ENCODE assay signal across 27 mouse cellular contexts in genomic region chr4:155854991-155855390, GRCm38 (mm10). TPM values are rescaled to one million over a fixed set of nuclear protein-coding genes. Genes with fewer than 3 reads are reported as not detected.
A peak's percentile ranks its signal among the peaks of the same experiment; 100 is the strongest.
DNase-seq lines count a peak whose midpoint lies in the region; ATAC-seq and TF ChIP-seq lines count a peak whose summit lies in the region.
"Had no signal": no experiment of that assay in that cellular context is flagged by ENCODE, and none has a peak within 500 bp of the region (broad histone marks: within the 10 kb centered on the region; RNA-seq: fewer than 3 reads in every experiment).

No protein-coding gene starts in this region.

- no peak overlapping the region for H3K4me3 ChIP-seq in hindbrain, embryonic 14.5 days (replicated peaks; ENCODE audit: low read length)
- H3K4me3 ChIP-seq in hindbrain, embryonic 12.5 days = no peak overlapping the region
- no peak overlapping the region for H3K4me3 ChIP-seq in lung, adult 2 months (replicated peaks; ENCODE audit: extremely low read depth, low read depth, low read length)
- H3K4me3 ChIP-seq: embryonic facial prominence, embryonic 12.5 days; embryonic facial prominence, embryonic 15.5 days; forebrain, embryonic 12.5 days; heart, embryonic 12.5 days; heart, embryonic 15.5 days; hindbrain, embryonic 10.5 days; hindbrain, embryonic 15.5 days; intestine, embryonic 15.5 days had no signal

- no peak for TF ChIP-seq CTCF in lung, adult 2 months (IDR thresholded peaks at IDR 0.05; ENCODE audit: insufficient read depth, low read length)

- H3K4me2 ChIP-seq in hindbrain, embryonic 14.5 days (replicated peaks) = no peak overlapping the region
- no peak overlapping the region for H3K4me2 ChIP-seq in hindbrain, embryonic 12.5 days (replicated peaks)
- H3K4me2 ChIP-seq: embryonic facial prominence, embryonic 12.5 days; embryonic facial prominence, embryonic 15.5 days; forebrain, embryonic 12.5 days; heart, embryonic 12.5 days; heart, embryonic 15.5 days; hindbrain, embryonic 15.5 days; intestine, embryonic 15.5 days had no signal

- H3K36me3 ChIP-seq in hindbrain, embryonic 14.5 days (replicated peaks; ENCODE audit: control insufficient read depth, insufficient read depth) = peaks cover 59% of the 10 kb centered on the region
- peaks cover 55% of the 10 kb centered on the region for H3K36me3 ChIP-seq in hindbrain, embryonic 12.5 days

- DNase-seq in cerebellum, postnatal 25 days = peak; percentile 8 to 20
- no peak for DNase-seq in cerebellum, adult 11-12 months
- no peak for DNase-seq in hindbrain, embryonic 14.5 days (ENCODE audit: low spot score)
- DNase-seq in lung, adult 2 months = no peak
- DNase-seq in lung, postnatal 36 days = no peak
- peak; percentile 18 for DNase-seq in urinary bladder, adult 2 months (ENCODE audit: low spot score)
- DNase-seq in urinary bladder, postnatal 10 days (ENCODE audit: low spot score) = no peak
- DNase-seq: adrenal gland, postnatal 10 days; adrenal gland, postnatal 36 days; B cell, adult 2 months; cerebellum, postnatal 14 days; gastrocnemius, postnatal 14 days; heart, adult 18-20 months; heart, postnatal 10 days; heart, postnatal 36 days had no signal

- H3K9ac ChIP-seq in hindbrain, embryonic 14.5 days = no peak overlapping the region
- no peak overlapping the region for H3K9ac ChIP-seq in hindbrain, embryonic 12.5 days
- H3K9ac ChIP-seq: embryonic facial prominence, embryonic 12.5 days; embryonic facial prominence, embryonic 15.5 days; forebrain, embryonic 12.5 days; heart, embryonic 12.5 days; heart, embryonic 15.5 days; hindbrain, embryonic 15.5 days; intestine, embryonic 15.5 days had no signal

- peak; percentile 15; the same call in 1 of the 2 replicates for TF ChIP-seq POLR2A in lung, adult 2 months (IDR thresholded peaks at IDR 0.05; ENCODE audit: borderline replicate concordance, extremely low read depth, low read depth, low read length)

- H3K27me3 ChIP-seq in hindbrain, embryonic 14.5 days (ENCODE audit: control insufficient read depth, insufficient read depth, low read length) = no peaks in the 10 kb centered on the region
- no peaks in the 10 kb centered on the region for H3K27me3 ChIP-seq in hindbrain, embryonic 12.5 days
- H3K27me3 ChIP-seq: CH12.LX; embryonic facial prominence, embryonic 12.5 days; embryonic facial prominence, embryonic 15.5 days; forebrain, embryonic 12.5 days; heart, embryonic 12.5 days; heart, embryonic 15.5 days; hindbrain, embryonic 15.5 days; intestine, embryonic 15.5 days; Patski had no signal

- no peak overlapping the region for H3K27ac ChIP-seq in hindbrain, embryonic 14.5 days
- H3K27ac ChIP-seq in hindbrain, embryonic 12.5 days = no peak overlapping the region
- H3K27ac ChIP-seq: embryonic facial prominence, embryonic 12.5 days; embryonic facial prominence, embryonic 15.5 days; forebrain, embryonic 12.5 days; heart, embryonic 15.5 days; hindbrain, embryonic 10.5 days; hindbrain, embryonic 15.5 days; intestine, embryonic 15.5 days had no signal

- WGBS in hindbrain, embryonic 14.5 days = 98% methylated on average over 12 of the region's 12 CpGs
- 94% methylated on average over 12 of the region's 12 CpGs for WGBS in hindbrain, embryonic 12.5 days
- WGBS in lung, adult 2 months = 93% methylated on average over 12 of the region's 12 CpGs

- 0 out of 2 replicates have a peak, but pooled peaks have one; percentile 7 for ATAC-seq in hindbrain, embryonic 14.5 days (ENCODE audit: low FRiP score)
- no peak for ATAC-seq in hindbrain, embryonic 12.5 days (ENCODE audit: low FRiP score)
- ATAC-seq: intestine, embryonic 15.5 days; Patski had no signal

- peaks cover 4% of the 10 kb centered on the region; the same call in 1 of the 2 replicates for H3K4me1 ChIP-seq in hindbrain, embryonic 14.5 days (replicated peaks; ENCODE audit: control insufficient read depth, insufficient read depth, low read length)
- H3K4me1 ChIP-seq in hindbrain, embryonic 12.5 days = peaks cover 4% of the 10 kb centered on the region; the same call in 1 of the 2 replicates
- H3K4me1 ChIP-seq in lung, adult 2 months (ENCODE audit: control insufficient read depth, insufficient read depth, low read length) = 0 out of 2 replicates have a peak, but pooled peaks cover 4% of the 10 kb centered on the region
- H3K4me1 ChIP-seq: intestine, embryonic 15.5 days had no signal

- H3K9me3 ChIP-seq in hindbrain, embryonic 14.5 days (ENCODE audit: control insufficient read depth, low read length) = no peaks in the 10 kb centered on the region
- no peaks in the 10 kb centered on the region for H3K9me3 ChIP-seq in hindbrain, embryonic 12.5 days (replicated peaks)
- H3K9me3 ChIP-seq: embryonic facial prominence, embryonic 12.5 days; embryonic facial prominence, embryonic 15.5 days; forebrain, embryonic 12.5 days; G1E; heart, embryonic 12.5 days; heart, embryonic 15.5 days; hindbrain, embryonic 10.5 days; hindbrain, embryonic 15.5 days; intestine, embryonic 15.5 days had no signal

RNA-seq across cellular contexts. Expression of gene Dvl1, which starts 7.8 kb away (rescaled TPM):
- polyA plus RNA-seq in hindbrain, embryonic 14.5 days (2014; fragmentation: Nextera tagmentation; extraction: Ambion mirVana) = 13.6 and 15.6 TPM in 2 replicates
- 18.6 and 20.0 TPM in 2 replicates for polyA plus RNA-seq in hindbrain, embryonic 12.5 days (2016; fragmentation: Nextera tagmentation; extraction: Ambion mirVana)
- 128 and 159 TPM in 2 replicates for polyA plus RNA-seq in lung, adult 2 months (2012; rRNA removed)
- polyA plus RNA-seq in urinary bladder, adult 2 months (2012; rRNA removed) = 58.9 and 76.5 TPM in 2 replicates

RNA-seq across cellular contexts. Expression of gene Tas1r3, which starts 8.2 kb away (rescaled TPM):
- 0.40 and 0.41 TPM in 2 replicates for polyA plus RNA-seq in hindbrain, embryonic 14.5 days (2014; fragmentation: Nextera tagmentation; extraction: Ambion mirVana)
- polyA plus RNA-seq in hindbrain, embryonic 12.5 days (2016; fragmentation: Nextera tagmentation; extraction: Ambion mirVana) = 0.53 and 0.65 TPM in 2 replicates
- 1.6 TPM in 2 replicates for polyA plus RNA-seq in lung, adult 2 months (2012; rRNA removed)
- 0.91 and 1.3 TPM in 2 replicates for polyA plus RNA-seq in urinary bladder, adult 2 months (2012; rRNA removed)

RNA-seq across cellular contexts. Expression of gene Cptp, which starts 14.2 kb away (rescaled TPM):
- 33.5 TPM in 2 replicates for polyA plus RNA-seq in hindbrain, embryonic 14.5 days (2014; fragmentation: Nextera tagmentation; extraction: Ambion mirVana)
- 18.5 and 18.6 TPM in 2 replicates for polyA plus RNA-seq in hindbrain, embryonic 12.5 days (2016; fragmentation: Nextera tagmentation; extraction: Ambion mirVana)
- polyA plus RNA-seq in lung, adult 2 months (2012; rRNA removed) = 30.3 and 33.3 TPM in 2 replicates
- 17.1 and 18.5 TPM in 2 replicates for polyA plus RNA-seq in urinary bladder, adult 2 months (2012; rRNA removed)

RNA-seq across cellular contexts. Expression of gene Ints11, which starts 14.4 kb away (rescaled TPM):
- 69.6 and 71.4 TPM in 2 replicates for polyA plus RNA-seq in hindbrain, embryonic 14.5 days (2014; fragmentation: Nextera tagmentation; extraction: Ambion mirVana)
- 74.9 and 76.3 TPM in 2 replicates for polyA plus RNA-seq in hindbrain, embryonic 12.5 days (2016; fragmentation: Nextera tagmentation; extraction: Ambion mirVana)
- polyA plus RNA-seq in lung, adult 2 months (2012; rRNA removed) = 26.7 and 27.3 TPM in 2 replicates
- polyA plus RNA-seq in urinary bladder, adult 2 months (2012; rRNA removed) = 26.5 and 32.3 TPM in 2 replicates

RNA-seq across cellular contexts. Expression of gene Mxra8, which starts 15.5 kb away (rescaled TPM):
- polyA plus RNA-seq in hindbrain, embryonic 14.5 days (2014; fragmentation: Nextera tagmentation; extraction: Ambion mirVana) = 24.5 and 25.8 TPM in 2 replicates
- polyA plus RNA-seq in hindbrain, embryonic 12.5 days (2016; fragmentation: Nextera tagmentation; extraction: Ambion mirVana) = 40.6 and 40.7 TPM in 2 replicates
- 994 and 1,263 TPM in 2 replicates for polyA plus RNA-seq in lung, adult 2 months (2012; rRNA removed)
- 377 and 402 TPM in 2 replicates for polyA plus RNA-seq in urinary bladder, adult 2 months (2012; rRNA removed)
- polyA plus RNA-seq: G1E had no signal

Comparison
In these comparisons a context has a peak if more than half of its experiments do, and no peak if none do; other contexts are left out.
1. DNase-seq: peak in cerebellum, postnatal 25 days (2 of 2) and urinary bladder, adult 2 months (single experiment); none in cerebellum, adult 11-12 months (single experiment), hindbrain, embryonic 14.5 days (single experiment), lung, adult 2 months (single experiment), lung, postnatal 36 days (single experiment) and urinary bladder, postnatal 10 days (single experiment).